Mouse (Mus musculus): ENCODE data around the gene Poc1a. TPM values are rescaled to one million over a fixed set of nuclear protein-coding genes. Genes with fewer than 3 reads are reported as not detected.

The Poc1a gene
- polyA plus RNA-seq, 1 experiment from 2014 or later, result 40.1 TPM

DNA sequence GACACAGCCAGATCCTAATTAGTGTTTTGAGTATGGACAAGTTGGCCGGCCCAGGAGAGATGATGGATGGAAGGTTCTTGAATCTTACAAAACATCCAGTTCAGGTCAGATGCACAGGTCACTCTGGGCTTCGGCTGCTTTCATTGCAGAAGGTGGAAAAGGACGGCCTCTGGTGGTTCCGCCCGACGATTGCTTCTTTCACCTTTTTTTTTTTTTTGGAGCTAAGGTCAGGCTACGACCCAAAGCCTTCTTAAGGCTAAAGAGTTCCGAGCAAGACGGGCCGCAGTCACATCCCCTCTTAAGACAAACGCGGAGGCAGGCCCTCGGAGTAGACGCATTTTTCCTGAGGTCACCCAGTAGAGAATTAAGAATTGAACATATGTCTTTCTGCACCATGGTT lies 475 bp upstream of the Poc1a start:
- 1% methylated on average over 14 of the region's 14 CpGs for WGBS
- peak overlapping the region; percentile 52 for H3K4me3 ChIP-seq (ENCODE audit: low read depth, low read length)
- H3K4me2 ChIP-seq (ENCODE audit: low read depth, severe bottlenecking), result peak overlapping the region; percentile 65
- no peaks in the 10 kb centered on the region; the same call in 1 of the 2 replicates for H3K36me3 ChIP-seq (ENCODE audit: control insufficient read depth, insufficient read depth, low read length)
- H3K27ac ChIP-seq (replicated peaks; ENCODE audit: low read depth, low read length), result no peak overlapping the region
- ATAC-seq (ENCODE audit: insufficient number of reproducible peaks, low FRiP score, low TSS enrichment, low read depth) (peak; percentile 17; the same call in 1 of the 2 replicates), DNase-seq (ENCODE audit: low spot score) (peak; percentile 62)
- no peaks in the 10 kb centered on the region for H3K4me1 ChIP-seq (ENCODE audit: control insufficient read depth, insufficient read depth, low read length)
- no peak overlapping the region; the same call in 1 of the 2 replicates for H3K9ac ChIP-seq (ENCODE audit: low read length)
- H3K27me3 ChIP-seq (ENCODE audit: control insufficient read depth, insufficient read depth, low read length), result no peaks in the 10 kb centered on the region
- H3K9me3 ChIP-seq (ENCODE audit: control insufficient read depth, low read length), result no peaks in the 10 kb centered on the region

DNA sequence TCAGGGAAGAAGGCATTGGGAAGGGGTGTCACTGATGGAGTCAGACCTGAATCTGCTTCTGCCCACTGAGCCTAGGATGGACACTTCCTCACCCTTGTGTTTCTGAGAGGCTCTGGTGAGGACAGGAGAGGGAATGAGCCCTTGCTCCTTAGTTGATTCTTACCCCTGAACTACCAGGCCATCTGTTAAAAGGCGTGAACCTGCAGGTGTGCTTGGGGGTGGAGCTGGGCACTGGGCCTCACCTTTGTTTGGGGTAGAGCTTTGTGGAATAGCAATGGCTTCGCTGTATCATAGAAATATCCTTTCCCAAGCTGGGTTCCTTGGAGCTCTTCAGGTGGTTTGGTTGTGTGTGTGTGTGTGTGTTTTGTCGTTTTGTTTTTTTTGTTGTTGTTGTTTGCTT lies 1.2 kb downstream of the Poc1a start:
- 71% methylated on average over 3 of the region's 3 CpGs for WGBS
- Histone ChIP-seq H3K36me3 (ENCODE audit: control insufficient read depth, insufficient read depth, low read length) (no peaks in the 10 kb centered on the region; the same call in 1 of the 2 replicates), H3K4me1 (ENCODE audit: control insufficient read depth, insufficient read depth, low read length) (no peaks in the 10 kb centered on the region), H3K27ac (replicated peaks; ENCODE audit: low read depth, low read length) (no peak overlapping the region), H3K27me3 (ENCODE audit: control insufficient read depth, insufficient read depth, low read length) (no peaks in the 10 kb centered on the region), H3K4me3 (ENCODE audit: low read depth, low read length) (peak overlapping the region; percentile 52), H3K9ac (ENCODE audit: low read length) (no peak overlapping the region), H3K9me3 (ENCODE audit: control insufficient read depth, low read length) (no peaks in the 10 kb centered on the region), H3K4me2 (ENCODE audit: low read depth, severe bottlenecking) (peak overlapping the region; percentile 68; the same call in 1 of the 2 replicates)
- ATAC-seq (ENCODE audit: insufficient number of reproducible peaks, low FRiP score, low TSS enrichment, low read depth) (no peak), DNase-seq (ENCODE audit: low spot score) (no peak)

DNA sequence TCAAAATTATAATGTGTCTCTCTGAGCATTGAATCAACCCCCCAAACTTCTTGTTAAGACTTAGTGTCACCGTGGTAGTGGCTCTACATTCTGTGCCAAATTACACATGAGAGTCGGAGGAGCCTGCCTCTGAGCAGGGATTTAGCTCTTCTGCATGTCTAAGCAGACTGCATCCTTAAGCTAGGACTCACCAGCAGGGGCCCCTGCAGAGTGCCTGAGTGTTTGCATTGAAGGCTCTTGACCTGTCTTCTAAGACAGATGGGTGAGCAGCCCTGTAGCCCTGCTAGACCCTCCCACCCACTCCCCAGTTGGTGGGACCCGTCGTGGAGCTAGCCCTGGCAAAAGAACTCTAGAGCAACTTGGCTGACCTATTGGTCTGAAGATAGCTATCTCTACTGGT lies 6.3 kb downstream of the Poc1a start:
- 69% methylated on average over 4 of the region's 4 CpGs for WGBS
- ATAC-seq (ENCODE audit: insufficient number of reproducible peaks, low FRiP score, low TSS enrichment, low read depth), result no peak
- H3K4me2 ChIP-seq (ENCODE audit: low read depth, severe bottlenecking), result no peak overlapping the region
- H3K27ac ChIP-seq (replicated peaks; ENCODE audit: low read depth, low read length), result no peak overlapping the region
- H3K36me3 ChIP-seq (ENCODE audit: control insufficient read depth, insufficient read depth, low read length), result peaks cover 3% of the 10 kb centered on the region
- H3K27me3 ChIP-seq (ENCODE audit: control insufficient read depth, insufficient read depth, low read length), result no peaks in the 10 kb centered on the region
- no peaks in the 10 kb centered on the region for H3K9me3 ChIP-seq (ENCODE audit: control insufficient read depth, low read length)
- no peak for DNase-seq (ENCODE audit: low spot score)
- no peak overlapping the region for H3K4me3 ChIP-seq (ENCODE audit: low read depth, low read length)
- H3K4me1 ChIP-seq (ENCODE audit: control insufficient read depth, insufficient read depth, low read length), result no peaks in the 10 kb centered on the region
- no peak overlapping the region for H3K9ac ChIP-seq (ENCODE audit: low read length)

DNA sequence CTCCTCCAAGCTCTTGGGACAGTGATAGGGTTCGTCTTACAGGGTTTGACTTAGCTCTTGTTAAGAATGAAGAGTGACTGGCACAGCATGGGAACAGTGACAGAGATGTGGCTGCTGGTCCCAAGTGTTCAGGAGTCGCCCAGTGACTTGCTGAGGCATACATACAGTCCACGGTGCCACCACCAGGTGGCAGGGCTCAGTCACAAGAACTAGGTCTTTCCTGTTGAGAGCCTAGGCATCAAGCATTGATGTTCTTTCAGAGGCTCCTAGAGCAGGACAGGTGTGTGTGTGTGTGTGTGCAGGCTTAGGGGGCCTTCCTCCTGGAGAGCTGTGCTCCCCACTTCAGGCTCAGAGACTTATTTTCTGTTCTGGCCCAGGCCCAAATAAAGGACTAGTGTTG lies 8.0 kb downstream of the Poc1a start:
- 30% methylated on average over 3 of the region's 3 CpGs for WGBS
- no peak overlapping the region for H3K9ac ChIP-seq (ENCODE audit: low read length)

DNA sequence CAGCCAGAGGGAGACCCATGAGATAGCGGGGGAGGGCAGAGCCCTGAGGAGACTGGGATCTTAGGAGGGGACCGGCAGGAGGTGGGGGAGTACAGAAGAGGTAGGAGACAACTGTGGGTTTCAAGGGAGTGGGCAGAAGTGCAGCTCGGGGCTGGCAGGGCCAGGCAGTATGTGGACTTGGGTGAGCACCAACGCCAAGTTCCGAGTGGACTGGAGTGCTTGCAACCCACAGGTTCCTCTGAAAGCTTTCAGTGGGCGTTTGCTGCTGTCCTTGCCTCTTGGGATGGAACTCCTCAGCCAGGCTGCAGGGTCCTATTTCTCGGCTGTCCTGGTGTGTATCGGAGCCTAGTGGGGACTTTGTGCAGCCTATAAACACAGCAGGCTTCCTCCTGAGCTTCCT lies 9.0 kb downstream of the Poc1a start:
- Histone ChIP-seq H3K36me3 (ENCODE audit: control insufficient read depth, insufficient read depth, low read length) (peaks cover 5% of the 10 kb centered on the region), H3K9ac (ENCODE audit: low read length) (no peak overlapping the region), H3K9me3 (ENCODE audit: control insufficient read depth, low read length) (no peaks in the 10 kb centered on the region), H3K27me3 (ENCODE audit: control insufficient read depth, insufficient read depth, low read length) (no peaks in the 10 kb centered on the region), H3K4me3 (ENCODE audit: low read depth, low read length) (no peak overlapping the region), H3K4me2 (ENCODE audit: low read depth, severe bottlenecking) (no peak overlapping the region), H3K27ac (replicated peaks; ENCODE audit: low read depth, low read length) (no peak overlapping the region), H3K4me1 (ENCODE audit: control insufficient read depth, insufficient read depth, low read length) (no peaks in the 10 kb centered on the region)
- ATAC-seq (ENCODE audit: insufficient number of reproducible peaks, low FRiP score, low TSS enrichment, low read depth) (no peak), DNase-seq (ENCODE audit: low spot score) (no peak)
- WGBS, result 91% methylated on average over 8 of the region's 8 CpGs

More for the DNA sequence above, 8.0 kb downstream of the Poc1a start:
- H3K27me3 ChIP-seq (ENCODE audit: control insufficient read depth, insufficient read depth, low read length), result no peaks in the 10 kb centered on the region
- H3K9me3 ChIP-seq (ENCODE audit: control insufficient read depth, low read length), result no peaks in the 10 kb centered on the region
- no peak overlapping the region for H3K27ac ChIP-seq (replicated peaks; ENCODE audit: low read depth, low read length)
- H3K4me2 ChIP-seq (ENCODE audit: low read depth, severe bottlenecking), result no peak overlapping the region
- ATAC-seq (ENCODE audit: insufficient number of reproducible peaks, low FRiP score, low TSS enrichment, low read depth), result no peak
- no peaks in the 10 kb centered on the region for H3K4me1 ChIP-seq (ENCODE audit: control insufficient read depth, insufficient read depth, low read length)
- peaks cover 5% of the 10 kb centered on the region for H3K36me3 ChIP-seq (ENCODE audit: control insufficient read depth, insufficient read depth, low read length)
- DNase-seq (ENCODE audit: low spot score), result peak; percentile 80
- no peak overlapping the region for H3K4me3 ChIP-seq (ENCODE audit: low read depth, low read length)

DNA sequence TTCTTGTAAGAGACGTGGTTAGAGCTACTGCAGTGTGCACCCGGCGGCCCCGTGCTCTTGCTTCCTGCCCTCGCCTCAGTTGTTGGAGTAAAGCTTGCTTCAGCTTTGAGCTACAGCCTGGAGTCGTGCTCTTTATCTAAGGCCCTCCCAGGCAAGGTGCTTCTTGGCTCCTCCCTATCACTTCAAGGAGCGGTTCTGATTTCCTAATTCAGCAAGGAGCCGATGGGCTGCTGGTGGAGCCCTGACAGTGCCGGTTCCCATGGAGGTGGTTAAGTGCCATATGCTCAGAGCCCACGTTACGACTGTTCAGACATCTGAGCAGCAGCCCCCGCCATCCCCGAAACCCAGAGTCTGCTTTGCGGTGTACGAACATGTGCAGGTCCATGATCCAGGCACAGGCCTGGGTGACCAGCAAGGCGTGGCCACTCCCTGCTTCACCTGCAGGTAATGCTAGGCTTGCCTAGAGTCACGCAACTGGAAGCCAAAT lies 9.8 kb downstream of the Poc1a start:
- 85% methylated on average over 17 of the region's 17 CpGs for WGBS

DNA sequence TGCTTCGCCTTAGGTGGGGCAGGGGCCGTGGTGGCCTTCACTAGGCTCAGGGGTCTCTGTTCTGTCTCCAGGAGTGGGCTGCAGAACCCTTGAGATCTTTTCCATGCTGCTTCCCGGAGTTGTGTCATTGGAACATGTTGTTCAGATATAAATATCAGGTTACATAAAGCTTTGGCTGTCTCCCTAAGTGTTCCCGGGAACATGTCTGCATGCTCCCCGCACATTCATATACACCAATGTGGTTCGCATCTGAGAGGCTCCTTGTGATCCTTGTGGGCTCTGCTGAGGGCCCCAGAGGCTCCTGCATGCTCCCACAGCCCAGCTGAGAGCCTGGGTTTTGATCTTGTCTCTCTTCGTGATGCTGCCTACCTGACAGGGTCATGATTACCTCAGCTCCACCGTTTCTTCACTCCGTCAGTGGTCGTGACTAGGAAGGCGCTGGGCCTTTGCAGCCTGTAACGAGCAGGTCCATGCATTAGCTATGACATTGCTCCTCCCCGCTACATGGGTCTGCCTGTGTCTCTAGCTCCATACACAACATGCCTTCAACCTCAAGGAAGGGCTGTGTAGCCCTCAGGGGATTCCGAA lies 12.8 kb downstream of the Poc1a start:
- no peaks in the 10 kb centered on the region for H3K4me1 ChIP-seq (ENCODE audit: control insufficient read depth, insufficient read depth, low read length)
- no peak for DNase-seq (ENCODE audit: low spot score)
- 90% methylated on average over 14 of the region's 14 CpGs for WGBS
- peaks cover 9% of the 10 kb centered on the region; the same call in 1 of the 2 replicates for H3K36me3 ChIP-seq (ENCODE audit: control insufficient read depth, insufficient read depth, low read length)
- no peaks in the 10 kb centered on the region for H3K27me3 ChIP-seq (ENCODE audit: control insufficient read depth, insufficient read depth, low read length)
- no peak overlapping the region for H3K27ac ChIP-seq (replicated peaks; ENCODE audit: low read depth, low read length)
- no peaks in the 10 kb centered on the region for H3K9me3 ChIP-seq (ENCODE audit: control insufficient read depth, low read length)
- H3K4me3 ChIP-seq (ENCODE audit: low read depth, low read length), result no peak overlapping the region
- no peak overlapping the region for H3K9ac ChIP-seq (ENCODE audit: low read length)
- ATAC-seq (ENCODE audit: insufficient number of reproducible peaks, low FRiP score, low TSS enrichment, low read depth), result no peak
- H3K4me2 ChIP-seq (ENCODE audit: low read depth, severe bottlenecking), result no peak overlapping the region

More for the DNA sequence above, 9.8 kb downstream of the Poc1a start:
- Histone ChIP-seq H3K9ac (ENCODE audit: low read length) (no peak overlapping the region), H3K27ac (replicated peaks; ENCODE audit: low read depth, low read length) (no peak overlapping the region), H3K27me3 (ENCODE audit: control insufficient read depth, insufficient read depth, low read length) (no peaks in the 10 kb centered on the region), H3K9me3 (ENCODE audit: control insufficient read depth, low read length) (no peaks in the 10 kb centered on the region), H3K4me1 (ENCODE audit: control insufficient read depth, insufficient read depth, low read length) (no peaks in the 10 kb centered on the region), H3K4me2 (ENCODE audit: low read depth, severe bottlenecking) (no peak overlapping the region), H3K4me3 (ENCODE audit: low read depth, low read length) (no peak overlapping the region), H3K36me3 (ENCODE audit: control insufficient read depth, insufficient read depth, low read length) (peaks cover 9% of the 10 kb centered on the region; the same call in 1 of the 2 replicates)
- DNase-seq (ENCODE audit: low spot score) (no peak), ATAC-seq (ENCODE audit: insufficient number of reproducible peaks, low FRiP score, low TSS enrichment, low read depth) (no peak)

DNA sequence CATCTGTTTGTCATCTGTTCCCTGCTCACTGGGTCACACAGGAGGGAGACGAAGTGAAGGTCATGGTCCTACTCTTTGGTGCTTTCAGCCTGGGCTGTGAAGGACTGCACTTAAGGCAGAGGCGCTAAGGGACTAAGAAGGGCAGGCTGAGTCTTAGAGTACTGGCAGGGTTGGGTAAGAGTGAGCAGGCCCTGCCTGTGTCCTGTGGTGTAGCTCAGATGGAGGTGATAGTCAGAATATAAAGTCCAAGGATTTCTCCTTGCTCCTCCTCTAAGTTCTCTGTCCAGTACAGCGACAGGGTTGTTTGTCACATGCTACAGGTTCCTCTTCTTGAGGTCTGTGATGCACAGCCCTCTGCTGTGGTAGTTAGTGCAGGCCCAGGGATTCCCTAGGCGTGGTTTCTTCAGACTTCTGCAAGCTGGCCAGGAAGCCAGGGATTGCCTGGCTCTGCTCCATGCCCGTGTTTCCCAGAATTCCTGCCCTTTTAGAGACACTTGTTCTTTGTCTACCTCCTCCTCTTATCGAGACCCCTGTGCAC lies 15.8 kb downstream of the Poc1a start:
- no peaks in the 10 kb centered on the region for H3K4me1 ChIP-seq (ENCODE audit: control insufficient read depth, insufficient read depth, low read length)
- ATAC-seq (ENCODE audit: insufficient number of reproducible peaks, low FRiP score, low TSS enrichment, low read depth) (no peak), DNase-seq (ENCODE audit: low spot score) (no peak)
- H3K27ac ChIP-seq (replicated peaks; ENCODE audit: low read depth, low read length), result no peak overlapping the region
- peaks cover 9% of the 10 kb centered on the region; the same call in 1 of the 2 replicates for H3K36me3 ChIP-seq (ENCODE audit: control insufficient read depth, insufficient read depth, low read length)
- no peak overlapping the region for H3K4me2 ChIP-seq (ENCODE audit: low read depth, severe bottlenecking)
- H3K9ac ChIP-seq (ENCODE audit: low read length), result no peak overlapping the region
- H3K4me3 ChIP-seq (ENCODE audit: low read depth, low read length), result no peak overlapping the region
- 86% methylated on average over 6 of the region's 6 CpGs for WGBS
- no peaks in the 10 kb centered on the region for H3K9me3 ChIP-seq (ENCODE audit: control insufficient read depth, low read length)
- H3K27me3 ChIP-seq (ENCODE audit: control insufficient read depth, insufficient read depth, low read length), result no peaks in the 10 kb centered on the region
